Mouse (Mus musculus): ENCODE data around the gene AC131692.1. TPM values are rescaled to one million over a fixed set of nuclear protein-coding genes. Genes with fewer than 3 reads are reported as not detected.

Gene AC131692.1
- polyA plus RNA-seq (2012; rRNA removed), result 0.15 TPM in 1 of 2 replicates, not detected in the other

DNA sequence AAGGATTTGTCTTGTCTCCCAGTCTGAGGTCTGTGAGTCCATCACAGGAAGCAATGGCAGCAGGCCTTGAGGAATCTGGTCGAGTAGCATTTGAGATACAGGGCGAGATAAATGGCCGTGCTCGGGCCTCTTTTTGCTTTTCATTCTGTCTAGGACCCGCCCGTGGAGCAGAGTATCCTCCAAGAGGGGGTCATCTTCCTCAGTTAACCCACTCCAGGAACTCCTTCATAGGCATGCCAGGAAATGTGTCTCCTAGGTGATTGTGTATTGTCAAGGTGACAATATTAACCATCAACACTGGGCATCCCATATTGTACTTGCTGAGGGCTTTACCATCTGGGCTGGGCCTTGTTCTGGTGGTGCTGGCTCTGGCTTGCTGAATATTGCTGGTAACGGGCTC is at the start of gene AC131692.1:
Gene AC131692.1, plus strand, starts transcription at position 301 of the 400 bp plus-strand sequence.
- DNase-seq (ENCODE audit: low read depth, low spot score), result no peak
- WGBS, result 93% methylated on average over 7 of the region's 7 CpGs

DNA sequence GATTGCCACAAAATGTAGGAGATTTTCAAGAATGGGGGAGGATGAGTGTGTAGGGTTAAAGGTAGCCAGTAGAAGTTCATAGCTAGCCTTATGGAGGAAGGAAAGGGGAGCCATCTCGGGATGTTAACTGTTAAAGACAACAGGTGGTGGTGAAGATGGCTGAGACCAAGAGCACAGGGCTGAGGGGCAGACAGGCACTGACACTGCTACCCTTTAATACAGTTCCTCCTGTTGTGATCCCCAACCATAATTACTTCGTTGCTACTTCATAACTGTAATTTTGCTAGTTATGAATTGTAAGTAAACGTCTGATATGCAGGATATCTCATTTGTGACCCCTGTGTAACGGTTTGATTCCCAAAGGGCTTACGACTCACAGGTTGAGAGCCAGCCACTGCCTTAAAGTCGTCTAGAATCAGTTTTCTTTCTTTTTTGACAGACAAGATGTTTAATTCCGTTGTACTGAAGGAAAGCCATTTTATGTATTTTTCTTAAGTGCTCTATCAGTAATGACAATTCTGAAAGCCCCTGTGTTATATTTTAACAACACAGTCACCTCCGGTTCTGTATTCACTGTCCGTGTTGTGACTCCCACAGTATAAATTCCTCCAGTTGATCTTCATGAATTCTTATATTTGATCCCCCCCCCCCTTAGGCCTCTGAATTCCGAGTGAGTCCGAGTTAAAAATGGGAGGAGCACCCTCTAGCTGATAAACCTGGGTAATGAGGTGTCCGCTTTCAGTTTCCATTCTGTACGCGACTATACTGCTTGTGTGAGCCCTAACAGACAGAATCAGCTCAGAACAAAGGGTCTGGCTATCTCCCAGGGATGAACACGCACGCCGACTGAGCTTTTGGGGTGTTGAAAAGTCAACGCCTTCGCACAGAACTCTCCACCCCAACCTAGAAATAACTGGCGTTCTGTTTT is 48.6 kb upstream of the AC131692.1 start:
- WGBS, result 9% methylated on average over 20 of the region's 20 CpGs
- DNase-seq (ENCODE audit: low read depth, low spot score), result no peak

DNA sequence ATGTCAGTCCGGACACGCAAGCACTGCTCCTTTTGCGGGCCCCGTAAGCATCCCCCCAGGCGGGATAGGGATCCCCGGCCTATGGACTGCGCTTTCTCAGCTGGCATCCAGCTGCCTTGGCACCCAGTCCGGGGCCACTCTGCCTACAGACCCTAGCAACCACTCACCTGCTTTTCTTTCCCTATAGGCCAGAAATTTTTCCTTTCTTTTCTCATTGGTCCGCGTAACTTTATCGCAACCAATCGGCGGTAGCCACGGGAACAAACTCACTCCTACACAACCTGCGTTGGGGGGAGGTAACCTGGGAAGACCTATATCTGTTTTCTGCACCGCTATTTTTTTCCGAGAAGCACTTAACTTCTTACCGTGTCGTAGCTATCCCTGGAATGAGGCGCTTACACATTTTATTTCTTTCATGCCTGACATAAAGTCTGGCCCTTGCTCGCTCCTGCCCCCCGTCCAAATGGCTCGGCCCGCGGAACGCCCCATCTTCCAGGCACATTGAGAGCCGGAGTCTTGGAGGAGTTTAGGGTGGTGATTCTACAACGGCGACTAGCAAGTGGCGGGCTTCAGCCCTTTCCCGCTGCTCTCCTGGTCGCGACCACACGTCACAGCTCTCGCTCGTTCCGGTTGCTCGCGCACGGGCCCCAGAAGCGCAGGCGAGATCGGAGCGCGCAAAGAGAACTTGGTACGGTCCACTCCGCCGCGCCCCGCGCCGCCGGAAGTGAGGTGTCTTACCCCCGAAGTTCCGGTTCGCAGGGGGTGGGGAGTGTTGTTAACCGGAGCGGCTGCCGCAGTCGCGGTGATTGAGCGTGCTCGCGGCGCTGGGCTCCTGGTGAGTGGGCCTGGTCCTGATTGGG is 47.7 kb upstream of the AC131692.1 start, which contains the start of gene Syvn1:
Gene Syvn1, plus strand, starts transcription at position 283 of the 860 bp plus-strand sequence.
- WGBS, result under 1% methylated on average over 65 of the region's 65 CpGs

DNA sequence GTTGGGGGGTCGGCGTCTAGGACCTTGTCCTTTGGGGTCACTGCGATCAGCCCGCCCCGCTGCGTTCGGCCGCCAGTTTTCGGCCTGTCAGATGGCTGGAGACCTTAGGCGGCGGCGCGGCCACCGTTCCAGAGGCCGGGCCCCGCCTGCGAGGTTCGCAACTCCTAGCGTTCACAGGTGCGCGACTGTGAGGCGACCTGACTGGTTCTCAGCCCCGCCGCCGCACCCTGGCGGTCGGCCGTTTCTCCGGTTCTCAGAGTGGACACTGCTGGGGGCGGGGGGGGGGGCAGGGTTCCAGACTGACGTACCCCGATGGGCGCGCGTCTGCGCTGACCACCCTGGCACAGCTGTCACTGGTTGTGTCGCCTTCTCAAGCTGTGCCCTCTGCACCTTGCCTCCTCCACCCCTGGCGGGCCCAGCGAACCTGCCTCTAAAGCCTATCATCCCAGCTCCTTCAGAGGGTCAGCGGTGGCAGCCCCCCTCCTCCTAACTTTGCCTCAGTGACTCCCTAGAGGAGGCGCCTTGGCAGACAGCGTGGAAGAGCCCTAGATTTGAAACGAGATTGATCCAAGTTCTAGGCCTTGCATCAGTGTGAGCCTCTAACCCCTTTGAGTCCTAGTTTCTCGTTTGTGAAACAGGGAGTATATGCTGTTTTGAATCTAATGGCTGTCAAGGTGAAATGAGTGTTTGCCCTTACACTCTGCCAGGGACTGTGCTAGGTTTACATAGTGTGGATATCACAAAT is 46.9 kb upstream of the AC131692.1 start:
- WGBS, result under 1% methylated on average over 44 of the region's 44 CpGs
- no peak for DNase-seq (ENCODE audit: low read depth, low spot score)

More for the DNA sequence above, 47.7 kb upstream of the AC131692.1 start, which contains the start of gene Syvn1:
- peak; percentile 91 for DNase-seq (ENCODE audit: low read depth, low spot score)

DNA sequence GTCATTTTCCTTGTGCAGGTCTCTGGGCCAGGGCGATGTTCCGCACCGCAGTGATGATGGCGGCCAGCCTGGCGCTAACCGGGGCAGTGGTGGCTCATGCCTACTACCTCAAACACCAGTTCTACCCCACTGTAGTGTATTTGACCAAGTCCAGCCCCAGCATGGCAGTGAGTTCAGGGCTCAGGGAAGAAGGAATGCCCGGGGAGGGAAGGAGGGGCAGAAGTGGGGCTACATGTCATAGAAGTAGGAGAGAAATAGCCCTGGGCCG is 46.4 kb upstream of the AC131692.1 start:
- DNase-seq (ENCODE audit: low read depth, low spot score), result no peak
- WGBS, result 70% methylated on average over 8 of the region's 8 CpGs

DNA sequence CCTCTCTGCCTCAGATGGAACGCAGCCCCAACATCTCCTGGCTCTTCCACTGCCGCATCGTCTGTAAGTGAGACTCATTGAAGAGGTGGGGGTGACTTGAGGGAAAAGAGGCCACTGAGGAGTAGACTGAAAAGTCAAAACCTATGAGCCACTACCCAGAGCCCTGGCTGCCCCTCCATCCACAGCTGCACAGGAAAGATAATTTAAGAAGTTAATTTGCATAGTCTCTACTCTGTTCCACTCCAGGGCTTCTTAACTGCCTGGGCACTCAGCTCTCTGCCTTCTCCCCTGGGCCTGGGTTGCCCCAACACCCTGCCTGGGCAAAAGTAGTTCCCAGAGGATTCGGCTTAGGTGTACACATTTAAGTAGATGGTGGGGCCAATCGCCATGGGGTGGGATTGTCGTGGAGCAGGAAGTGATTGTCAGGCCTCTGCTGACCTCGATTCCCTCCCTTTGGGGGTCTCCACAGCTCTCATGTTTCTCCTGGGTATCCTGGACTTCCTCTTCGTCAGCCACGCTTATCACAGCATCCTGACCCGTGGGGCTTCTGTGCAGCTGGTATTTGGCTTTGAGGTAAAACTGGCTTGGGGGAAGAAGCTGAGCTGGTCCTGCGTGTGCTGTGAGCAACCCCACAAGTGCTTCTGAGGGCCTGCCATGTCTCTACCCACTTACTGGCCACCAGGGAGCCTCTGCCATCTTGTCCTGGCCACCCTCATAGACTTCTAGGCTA is 45.4 kb upstream of the AC131692.1 start:
- 86% methylated on average over 11 of the region's 11 CpGs for WGBS
- no peak for DNase-seq (ENCODE audit: low read depth, low spot score)

DNA sequence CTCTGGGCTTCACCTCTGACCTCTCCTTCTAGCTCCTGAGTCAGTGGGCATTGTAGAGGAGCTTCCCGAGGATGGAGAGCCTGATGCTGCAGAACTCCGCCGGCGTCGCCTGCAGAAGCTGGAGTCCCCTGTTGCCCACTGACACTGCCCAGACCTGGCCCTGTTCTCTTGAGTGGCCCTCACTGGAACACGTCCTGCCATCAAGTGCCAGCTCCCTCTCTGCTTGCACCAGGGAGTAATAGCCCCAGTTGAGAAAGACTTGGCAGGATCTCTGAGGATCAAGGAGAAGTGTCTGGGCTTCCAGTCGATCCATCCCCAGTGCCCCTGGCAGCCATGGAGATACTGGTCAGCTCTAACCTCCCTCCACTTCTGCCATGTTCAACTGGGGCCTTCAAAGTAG is 41.7 kb upstream of the AC131692.1 start:
- no peak for DNase-seq (ENCODE audit: low read depth, low spot score)
- WGBS, result 79% methylated on average over 7 of the region's 7 CpGs

DNA sequence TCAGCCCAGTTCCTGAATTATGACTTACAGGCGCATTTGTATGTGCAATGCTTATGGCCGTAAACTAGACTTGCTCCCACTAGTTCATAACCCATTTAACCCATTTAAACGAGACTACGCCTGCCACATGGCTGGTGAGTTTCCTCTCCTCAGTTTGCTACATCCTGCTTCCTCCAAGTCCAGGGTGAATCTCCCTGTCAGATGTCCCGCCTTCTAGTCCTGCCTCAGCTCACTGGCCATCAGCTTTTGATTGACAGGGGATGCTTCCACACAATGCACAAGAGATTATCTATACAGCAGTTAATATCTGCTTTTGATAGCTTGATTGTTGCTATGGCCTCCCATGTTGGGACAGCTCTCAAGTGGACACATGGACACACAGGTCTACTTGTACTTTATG is 39.9 kb upstream of the AC131692.1 start:
- 54% methylated on average over 5 of the region's 5 CpGs for WGBS
- no peak for DNase-seq (ENCODE audit: low read depth, low spot score)

DNA sequence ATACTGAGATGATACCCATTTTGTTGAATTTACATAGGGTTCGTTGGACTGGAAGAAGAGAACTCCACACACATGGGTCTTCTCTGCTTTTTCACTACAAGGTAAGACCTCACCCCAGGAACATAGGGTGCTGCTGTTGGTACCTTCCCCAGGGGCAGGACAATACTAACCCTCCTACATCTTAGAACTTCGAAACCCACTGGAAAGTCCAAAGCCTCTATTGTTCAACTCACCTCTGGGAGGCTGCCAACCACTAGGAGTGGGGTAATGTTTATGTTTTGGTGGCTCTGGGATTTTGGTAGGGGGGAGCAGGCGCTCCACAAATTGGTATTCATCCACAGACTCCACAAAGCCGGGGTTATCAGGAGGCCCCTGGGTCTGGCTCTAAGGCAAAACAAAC is 37.5 kb upstream of the AC131692.1 start:
- 30% methylated on average over 4 of the region's 4 CpGs for WGBS
- DNase-seq (ENCODE audit: low read depth, low spot score), result no peak

DNA sequence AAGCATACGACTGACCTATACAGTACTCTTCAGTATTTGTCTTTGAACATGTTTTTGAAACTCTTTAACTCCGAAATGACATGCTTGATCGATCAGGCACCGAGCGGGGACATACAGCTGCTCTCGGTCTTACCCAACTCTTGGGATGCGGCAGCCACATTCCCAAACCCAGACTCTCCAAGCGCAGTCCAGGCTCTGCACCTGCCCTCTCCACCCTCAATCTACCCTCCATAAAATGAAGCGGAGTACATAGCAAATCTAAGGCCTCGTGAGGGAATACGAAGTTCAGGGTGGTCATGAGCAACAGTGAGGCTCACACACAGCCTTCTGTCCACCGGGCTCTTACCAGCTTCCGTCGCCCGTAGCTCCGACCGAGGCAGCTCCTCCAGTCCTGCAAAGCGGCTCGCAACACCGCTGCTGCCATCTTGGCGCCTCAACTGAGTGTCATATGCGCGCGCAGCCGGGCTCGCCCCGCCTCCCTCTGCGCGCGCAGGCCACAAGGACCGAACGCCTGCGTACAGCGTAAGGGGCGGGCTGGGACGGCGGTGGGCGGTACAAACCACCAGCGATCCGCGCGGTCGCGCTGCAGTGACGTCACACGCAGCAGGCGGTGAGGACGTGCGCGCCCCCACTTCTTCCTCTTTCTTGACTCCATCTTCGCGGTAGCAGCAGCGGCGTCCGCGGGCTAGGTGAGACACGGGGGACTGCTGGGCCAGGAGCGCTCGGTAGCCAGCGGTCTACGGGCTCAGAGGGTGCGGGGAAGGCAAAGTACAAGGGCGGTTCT is 36.7 kb upstream of the AC131692.1 start, which contains the start of the genes Mrpl49 and Fau:
Gene Mrpl49, minus strand, starts transcription at position 473 of the 784 bp plus-strand sequence.
Gene Fau, plus strand, starts transcription at position 532 of the 784 bp plus-strand sequence.
- peak; percentile 75 for DNase-seq (ENCODE audit: low read depth, low spot score)
- WGBS, result under 1% methylated on average over 63 of the region's 63 CpGs

DNA sequence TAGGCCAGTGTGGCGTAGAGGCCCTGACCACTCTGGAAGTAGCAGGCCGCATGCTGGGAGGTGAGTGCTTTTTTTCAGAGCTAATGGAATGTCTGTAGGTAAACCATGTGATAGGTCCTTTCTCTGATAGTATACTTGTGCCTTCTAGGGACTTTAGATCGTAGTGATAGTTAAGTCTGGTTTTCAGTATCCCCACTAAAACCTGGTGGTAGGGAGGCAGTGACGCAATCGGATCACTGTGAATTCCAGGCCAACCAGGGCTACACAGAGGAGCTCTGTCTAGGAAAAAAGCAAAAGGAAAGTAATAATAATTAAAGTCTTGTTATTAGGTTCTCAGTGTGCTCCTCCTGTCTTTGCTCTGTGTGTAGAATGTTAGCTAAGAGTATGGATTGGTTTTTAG is 35.7 kb upstream of the AC131692.1 start:
- WGBS, result 13% methylated on average over 5 of the region's 5 CpGs
- no peak for DNase-seq (ENCODE audit: low read depth, low spot score)

DNA sequence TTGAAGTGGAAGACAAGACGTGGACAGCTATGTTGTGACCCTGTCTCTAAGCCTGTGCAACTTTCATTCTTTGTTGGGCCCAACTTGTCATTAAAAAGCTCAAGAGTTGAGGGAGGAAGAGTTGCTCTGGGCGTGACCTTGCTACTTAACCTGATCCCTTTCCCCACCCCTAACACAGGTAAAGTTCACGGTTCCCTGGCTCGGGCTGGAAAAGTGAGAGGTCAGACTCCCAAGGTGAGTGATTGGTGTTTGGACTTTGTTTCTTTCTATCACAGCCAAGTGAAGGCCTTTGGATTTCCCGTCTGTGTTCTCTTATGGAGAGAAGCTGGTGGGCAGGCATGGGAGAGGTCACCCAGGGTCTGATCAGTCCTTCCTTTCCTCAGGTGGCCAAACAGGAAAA is 35.3 kb upstream of the AC131692.1 start:
- 44% methylated on average over 5 of the region's 5 CpGs for WGBS
- DNase-seq (ENCODE audit: low read depth, low spot score), result no peak

DNA sequence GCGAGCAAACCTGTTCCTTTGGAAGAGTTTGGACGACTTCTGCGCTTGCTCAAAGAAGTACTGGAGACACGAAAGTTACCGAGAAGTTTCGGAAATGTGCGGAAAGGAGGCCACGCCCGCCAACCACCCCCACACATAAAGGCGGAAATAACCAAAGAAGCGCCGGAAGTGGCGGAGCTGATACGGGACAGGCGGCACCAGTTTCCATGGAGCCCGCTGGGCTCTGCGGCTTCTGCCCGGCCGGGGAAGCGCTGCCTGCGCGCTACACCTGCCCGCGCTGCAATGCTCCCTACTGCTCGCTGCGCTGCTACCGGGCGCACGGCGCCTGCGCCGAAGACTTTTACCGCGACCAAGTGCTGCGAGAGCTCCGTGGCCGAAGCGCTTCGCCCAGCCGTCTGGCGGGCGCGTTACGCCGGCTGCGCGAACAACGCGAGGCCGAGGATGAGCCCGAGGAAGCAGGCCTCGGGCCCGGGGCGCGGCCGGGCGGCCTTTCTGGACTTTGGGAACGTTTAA is 33.1 kb upstream of the AC131692.1 start, which contains the start of gene Znhit2:
Gene Znhit2, plus strand, starts transcription at position 172 of the 513 bp plus-strand sequence.
- WGBS, result under 1% methylated on average over 58 of the region's 58 CpGs
- DNase-seq (ENCODE audit: low read depth, low spot score), result peak; percentile 82

DNA sequence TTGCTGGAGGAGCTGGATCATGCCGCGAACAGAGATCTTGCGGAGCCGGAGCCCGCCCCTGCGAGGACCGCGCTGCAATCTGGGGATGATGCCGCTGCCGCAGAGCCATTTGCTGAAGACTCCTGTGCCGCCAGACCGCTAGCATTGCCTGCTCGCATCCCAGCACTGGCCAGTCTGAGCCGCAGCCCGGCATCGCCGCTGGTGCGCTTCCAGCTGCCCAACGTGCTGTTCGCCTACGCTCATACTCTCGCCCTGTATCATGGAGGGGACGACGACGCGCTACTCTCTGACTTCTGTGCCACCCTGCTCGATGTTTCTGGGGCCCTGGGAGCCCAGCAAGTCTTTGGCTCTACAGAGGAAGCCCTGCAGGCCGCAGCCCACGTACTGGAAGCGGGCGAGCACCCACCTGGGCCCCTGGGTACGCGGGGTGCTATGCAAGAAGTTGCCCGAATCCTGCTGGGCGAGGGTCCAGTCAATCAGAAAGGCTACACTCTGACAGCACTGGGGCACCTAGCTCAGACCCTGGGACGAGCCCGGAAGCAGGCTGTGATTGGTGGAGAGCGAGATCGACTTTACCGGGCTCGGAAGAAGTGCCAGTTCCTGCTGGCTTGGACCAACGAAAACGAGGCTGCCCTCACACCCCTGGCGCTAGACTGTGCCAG is 32.4 kb upstream of the AC131692.1 start:
- WGBS, result under 1% methylated on average over 44 of the region's 44 CpGs

DNA sequence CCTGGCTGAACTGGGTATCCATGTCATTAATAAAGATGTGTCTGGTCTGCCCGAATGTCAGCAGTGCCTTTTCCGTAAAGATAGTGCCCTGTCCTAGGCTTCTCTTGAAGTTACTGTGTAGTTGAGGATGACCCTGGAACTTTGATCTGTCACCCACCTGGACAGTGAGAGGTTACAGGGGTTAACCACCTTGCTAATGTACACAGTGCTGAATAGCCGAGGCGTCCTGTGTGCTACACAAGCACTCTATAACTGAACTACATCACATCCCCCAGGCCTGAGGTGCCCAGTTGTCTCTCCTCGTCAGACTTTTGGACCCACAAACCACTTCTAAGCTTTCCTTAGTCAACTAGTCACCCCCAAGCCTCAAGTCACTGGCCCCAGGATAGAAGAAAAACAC is 31.8 kb upstream of the AC131692.1 start:
- DNase-seq (ENCODE audit: low read depth, low spot score), result no peak
- WGBS, result 23% methylated on average over 5 of the region's 5 CpGs

More for the DNA sequence above, 32.4 kb upstream of the AC131692.1 start:
- peak; percentile 47 for DNase-seq (ENCODE audit: low read depth, low spot score)

DNA sequence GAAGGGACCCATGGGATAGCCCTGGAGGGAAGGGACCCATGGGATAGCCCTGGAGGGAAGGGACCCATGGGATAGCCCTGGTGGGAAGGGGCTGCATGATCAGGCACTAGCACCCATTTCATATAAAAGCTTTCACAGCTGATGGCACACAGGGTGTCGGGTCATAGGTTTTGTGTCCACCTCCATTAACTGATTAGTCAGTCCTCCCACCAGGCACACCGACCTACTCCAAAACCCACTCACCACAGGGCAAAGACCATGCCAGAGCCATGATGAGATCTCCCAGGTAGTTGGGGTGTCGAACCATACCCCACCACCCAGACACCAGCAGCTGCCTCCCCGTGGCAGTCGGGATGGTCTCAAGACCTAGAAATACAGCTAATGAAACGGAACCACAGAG is 31.1 kb upstream of the AC131692.1 start:
- DNase-seq (ENCODE audit: low read depth, low spot score), result no peak
- 94% methylated on average over 6 of the region's 6 CpGs for WGBS

DNA sequence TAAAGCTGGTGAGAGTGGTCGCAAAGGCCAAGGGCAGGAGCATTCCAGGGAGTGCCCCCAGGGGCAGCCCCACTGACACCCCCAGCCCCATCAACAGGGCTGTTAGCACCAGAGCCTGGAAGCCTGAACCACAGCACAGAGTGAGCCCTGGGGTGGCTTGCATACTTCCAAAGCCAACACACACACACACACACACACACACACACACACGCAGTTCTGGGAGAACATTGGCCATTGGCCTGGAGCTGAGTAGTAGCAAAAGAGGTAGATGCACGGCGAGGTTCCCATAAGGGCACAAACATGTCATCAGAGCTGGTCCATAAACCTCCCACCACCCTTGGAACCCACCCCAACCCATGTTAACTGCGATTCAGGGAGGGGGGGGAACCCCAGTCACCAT is 27.6 kb upstream of the AC131692.1 start:
- no peak for DNase-seq (ENCODE audit: low read depth, low spot score)
- whole genome bisulfite sequencing, result 24% methylated on average over 5 of the region's 5 CpGs
